Mouse (Mus musculus) bone marrow macrophage, adult 2 months (primary cell): ENCODE data around the gene Rftn1. TPM values are rescaled to one million over a fixed set of nuclear protein-coding genes. Genes with fewer than 3 reads are reported as not detected.

Experiments used
- H3K27ac ChIP-seq: 2 replicates; pipeline ENCODE4 v1.5.1; 2012; ENCODE audit warnings: low read depth, low read length; ENCODE audit not compliant: insufficient read depth
- H3K4me1 ChIP-seq: 2 replicates; pipeline ENCODE4 v1.6.1; 2012; ENCODE audit warnings: low read length; ENCODE audit not compliant: control insufficient read depth, insufficient read depth
- H3K4me3 ChIP-seq: 2 replicates; pipeline ENCODE4 v1.5.1; 2012; ENCODE audit warnings: mild to moderate bottlenecking, low read length, moderate library complexity; ENCODE audit not compliant: insufficient read depth
- CTCF ChIP-seq: IDR thresholded peaks from 2 replicates; pipeline ENCODE4 v1.5.1; 2012; ENCODE audit warnings: low read depth, mild to moderate bottlenecking, low read length, moderate library complexity
- POLR2A ChIP-seq: IDR thresholded peaks from 2 replicates; pipeline ENCODE4 v1.6.1; 2012; ENCODE audit warnings: mild to moderate bottlenecking, low read depth, low read length, borderline replicate concordance
- polyA plus RNA-seq: library from polyadenylated mRNA; stranded (reverse); fragments of >200 nt; gene quantifications from 2 replicates; pipeline ENCODE4 v1.2.4, GENCODE M21; 2012; ENCODE audit not compliant: missing spikeins, insufficient read depth, insufficient read length

Gene Rftn1
- polyA plus RNA-seq, 1 experiment = 76.5 TPM

- H3K4me3 ChIP-seq = no peak overlapping the region
- H3K4me1 ChIP-seq = peaks cover 15% of the 10 kb centered on the region
- TF ChIP-seq CTCF = no peak
- no peak for TF ChIP-seq POLR2A
- no peak overlapping the region for H3K27ac ChIP-seq
Observed at GRCm38 (mm10) chr17:50054586-50054985, 135.9 kb downstream of the Rftn1 start.

DNA sequence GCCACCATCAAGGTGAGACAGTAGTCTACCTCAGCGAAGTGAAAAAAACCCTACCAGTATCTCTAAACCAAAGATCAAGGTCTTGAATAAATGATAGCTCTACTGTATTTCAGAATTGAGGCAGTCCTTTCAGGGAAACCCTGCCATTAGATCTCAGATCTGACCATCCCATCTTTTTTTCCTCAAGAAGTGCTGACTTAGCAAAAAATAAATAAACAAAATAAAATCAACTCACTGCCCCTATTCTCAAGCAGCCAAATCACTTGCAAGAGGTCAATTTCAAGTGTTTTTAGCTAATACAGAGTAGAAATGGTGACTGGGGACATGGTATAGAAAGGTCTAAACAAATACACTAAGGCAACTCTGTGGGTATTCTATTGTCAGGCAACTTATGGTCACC, 136.5 kb downstream of the Rftn1 start:
- no peak for TF ChIP-seq CTCF
- TF ChIP-seq POLR2A = no peak
- Histone ChIP-seq H3K27ac (no peak overlapping the region), H3K4me3 (no peak overlapping the region), H3K4me1 (peaks cover 15% of the 10 kb centered on the region)

DNA sequence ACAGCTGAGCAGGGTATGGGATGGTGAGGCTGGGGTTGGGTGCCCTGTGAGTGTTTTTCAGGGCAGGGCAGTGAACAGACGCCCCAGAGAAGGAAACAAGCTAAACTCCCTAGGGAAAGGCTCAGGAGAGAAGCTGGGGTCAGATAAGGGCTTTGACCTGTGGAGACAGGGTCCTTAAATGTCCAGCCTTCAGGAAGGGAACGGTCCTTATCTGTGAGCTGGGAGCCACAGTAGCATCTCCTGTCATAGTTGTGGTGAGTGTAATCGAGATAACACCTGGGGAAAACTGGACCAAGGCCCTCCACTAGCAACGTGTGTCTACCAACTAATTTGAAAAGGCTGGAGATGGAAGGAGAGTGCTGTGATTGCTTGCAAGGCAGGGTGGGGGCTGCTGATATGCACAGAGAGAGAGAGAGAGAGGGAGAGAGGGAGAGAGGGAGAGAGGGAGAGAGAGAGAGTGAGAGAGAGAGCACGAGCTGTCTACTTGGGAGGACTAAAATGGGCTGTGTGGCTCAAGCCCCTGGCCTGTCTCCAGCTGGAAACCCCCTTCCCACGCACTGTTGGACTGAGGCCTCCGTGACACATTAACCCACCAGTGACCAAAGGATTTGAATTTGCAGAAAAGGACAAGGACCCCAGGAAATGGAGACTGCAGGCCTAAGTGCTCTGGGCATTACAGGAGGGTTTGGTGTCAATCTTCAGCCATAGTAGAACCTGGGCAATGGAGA, 137.6 kb downstream of the Rftn1 start:
- Histone ChIP-seq H3K4me3 (no peak overlapping the region), H3K27ac (no peak overlapping the region), H3K4me1 (peaks cover 21% of the 10 kb centered on the region)
- TF ChIP-seq POLR2A (no peak), CTCF (no peak)

GRCm38 (mm10) chr17:50050456-50050855, 140.0 kb downstream of the Rftn1 start:
- Histone ChIP-seq H3K27ac (peak overlapping the region; percentile 2; the same call in 1 of the 2 replicates), H3K4me3 (no peak overlapping the region), H3K4me1 (peaks cover 21% of the 10 kb centered on the region)
- TF ChIP-seq CTCF (no peak), POLR2A (no peak)

GRCm38 (mm10) chr17:50048209-50048608, 142.3 kb downstream of the Rftn1 start:
- no peak overlapping the region for H3K27ac ChIP-seq
- TF ChIP-seq POLR2A = no peak
- peaks cover 21% of the 10 kb centered on the region for H3K4me1 ChIP-seq
- no peak overlapping the region for H3K4me3 ChIP-seq

DNA sequence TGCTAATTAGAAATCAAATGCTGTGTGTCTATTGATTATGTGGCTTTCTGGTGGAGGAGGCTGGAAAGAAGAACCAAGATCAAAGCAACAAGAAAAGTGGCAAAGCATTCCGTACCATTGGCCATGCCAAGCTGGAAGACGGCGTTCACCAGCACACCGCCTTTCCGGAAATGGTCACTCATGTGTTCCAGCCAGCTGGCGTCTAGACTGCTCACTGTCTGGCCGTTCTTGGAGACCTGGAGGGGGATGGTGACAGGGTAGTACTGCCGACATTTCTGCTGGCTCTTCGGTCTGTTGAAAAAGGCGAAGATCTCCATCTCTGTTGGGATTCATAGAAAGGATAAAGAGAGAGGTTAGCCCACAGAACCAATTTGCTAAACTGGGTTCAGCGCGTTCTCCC, 143.3 kb downstream of the Rftn1 start:
- TF ChIP-seq POLR2A = no peak
- no peak for TF ChIP-seq CTCF
- Histone ChIP-seq H3K4me3 (no peak overlapping the region), H3K27ac (no peak overlapping the region), H3K4me1 (peaks cover 21% of the 10 kb centered on the region)

DNA sequence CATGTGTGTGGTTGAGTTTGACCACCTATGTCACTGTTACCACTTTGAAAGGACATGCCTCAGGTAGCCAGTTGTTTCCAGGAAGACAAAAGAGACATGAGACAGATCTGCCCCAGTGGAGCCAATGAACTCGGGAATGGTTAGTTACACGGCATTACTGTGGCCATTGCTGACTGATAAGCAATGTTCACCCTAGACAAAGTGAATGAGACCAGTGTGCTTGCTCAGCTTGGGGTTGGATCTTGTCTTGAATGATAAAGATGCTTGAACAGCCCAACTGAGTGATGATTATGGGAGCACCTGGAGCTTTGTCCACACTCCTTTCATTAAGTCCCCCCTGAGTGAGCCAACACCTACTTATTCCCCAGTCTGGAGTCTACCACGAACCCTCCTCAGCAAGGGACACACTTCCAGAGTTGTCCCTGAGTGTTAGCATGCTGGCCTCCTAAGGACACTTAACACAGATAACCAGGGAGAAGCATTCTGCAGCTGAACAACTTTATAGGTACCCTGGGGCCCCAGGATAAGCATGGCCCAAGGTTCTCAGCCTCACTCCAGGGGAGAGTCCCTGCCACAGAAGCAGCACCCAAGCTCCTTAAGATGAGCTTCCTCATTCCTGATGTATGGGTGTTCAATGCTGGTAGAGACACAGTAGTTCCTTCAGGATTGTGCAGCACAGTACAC, 149.6 kb downstream of the Rftn1 start:
- TF ChIP-seq CTCF (no peak), POLR2A (no peak)
- no peaks in the 10 kb centered on the region; the same call in 1 of the 2 replicates for H3K4me1 ChIP-seq
- H3K4me3 ChIP-seq = no peak overlapping the region
- no peak overlapping the region for H3K27ac ChIP-seq

DNA sequence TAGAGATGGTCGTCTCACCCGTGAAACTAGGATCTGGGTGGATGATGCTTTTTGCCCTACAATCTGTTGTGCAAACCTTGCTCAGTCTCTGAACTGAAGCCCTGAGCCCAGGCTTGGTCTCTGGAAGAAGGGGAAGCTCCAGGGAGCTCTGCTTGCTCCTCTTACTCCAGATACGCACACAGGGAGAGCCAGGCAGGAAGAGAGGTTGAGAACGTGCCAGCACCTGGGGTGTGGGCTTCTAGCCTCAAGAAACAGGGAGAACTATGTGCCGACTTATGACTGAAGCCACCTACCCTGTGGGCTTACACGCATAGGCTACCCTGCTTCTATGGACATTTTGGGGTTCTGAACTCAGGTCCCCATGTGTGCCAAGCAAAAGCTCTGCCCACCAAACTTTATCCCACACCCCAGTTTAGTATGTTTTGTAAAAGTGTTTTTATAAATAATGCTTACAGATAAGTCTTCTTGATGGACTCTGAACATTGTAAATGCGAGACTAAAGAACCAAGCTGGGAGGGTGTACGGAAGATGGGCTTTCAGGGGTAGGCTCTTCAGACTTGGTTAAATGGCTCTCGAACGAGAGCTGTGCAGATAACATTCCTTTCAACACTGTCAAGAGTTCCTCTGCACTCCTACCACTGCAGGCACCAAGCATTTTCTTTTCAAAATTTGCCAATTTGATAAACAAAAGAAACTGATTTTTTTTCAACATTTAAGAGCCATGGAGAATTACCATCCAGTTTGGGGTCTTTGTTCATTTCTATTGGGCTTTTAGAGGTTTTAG, 152.4 kb downstream of the Rftn1 start:
- no peak for TF ChIP-seq CTCF
- TF ChIP-seq POLR2A = no peak
- Histone ChIP-seq H3K4me1 (no peaks in the 10 kb centered on the region), H3K4me3 (no peak overlapping the region), H3K27ac (no peak overlapping the region)

- TF ChIP-seq CTCF (no peak), POLR2A (no peak)
- no peak overlapping the region for H3K4me3 ChIP-seq
- H3K27ac ChIP-seq = no peak overlapping the region
- H3K4me1 ChIP-seq = no peaks in the 10 kb centered on the region
Observed at GRCm38 (mm10) chr17:50037416-50037815, 153.1 kb downstream of the Rftn1 start.

DNA sequence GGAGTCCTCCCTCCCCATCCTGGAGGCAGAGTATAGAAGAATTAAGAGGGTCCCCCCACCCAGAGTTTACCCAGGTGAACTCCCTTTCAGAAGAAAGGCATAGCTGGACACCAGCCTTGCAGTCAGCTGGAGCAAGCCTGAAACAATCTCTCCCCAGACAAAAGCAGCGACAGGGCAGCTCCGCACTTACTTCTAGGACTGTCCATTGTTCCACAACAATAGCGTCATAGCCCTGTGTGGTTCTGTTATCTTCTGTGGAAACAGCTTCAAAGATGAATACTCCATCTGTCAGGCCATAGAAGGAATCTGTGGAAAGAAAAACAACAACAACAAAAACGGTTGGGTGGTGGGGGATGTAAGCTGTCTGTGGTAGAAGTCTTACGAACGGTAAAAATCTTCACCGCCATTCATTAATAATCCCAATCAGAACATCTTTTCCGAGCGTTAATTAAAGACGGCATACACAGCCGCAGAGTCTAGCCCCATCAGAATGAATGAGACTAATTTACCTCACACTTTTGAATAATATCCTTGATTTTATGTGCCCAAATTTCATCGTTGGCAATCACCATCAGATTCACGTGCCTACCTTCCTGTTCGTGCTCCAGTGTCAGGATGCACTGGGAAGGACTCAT, 153.6 kb downstream of the Rftn1 start:
- H3K27ac ChIP-seq = no peak overlapping the region
- no peak for TF ChIP-seq CTCF
- TF ChIP-seq POLR2A = no peak
- no peak overlapping the region for H3K4me3 ChIP-seq
- no peaks in the 10 kb centered on the region for H3K4me1 ChIP-seq
